Mouse (Mus musculus): ENCODE measurements around the gene Unc119b. TPM values are rescaled to one million over a fixed set of nuclear protein-coding genes. Genes with fewer than 3 reads are reported as not detected.
A peak's percentile ranks its signal among the peaks of the same experiment; 100 is the strongest.

Gene Unc119b
- 81.2 and 83.3 TPM in 2 replicates for polyA plus RNA-seq (2014; fragmentation: Nextera tagmentation; extraction: Ambion mirVana)

DNA sequence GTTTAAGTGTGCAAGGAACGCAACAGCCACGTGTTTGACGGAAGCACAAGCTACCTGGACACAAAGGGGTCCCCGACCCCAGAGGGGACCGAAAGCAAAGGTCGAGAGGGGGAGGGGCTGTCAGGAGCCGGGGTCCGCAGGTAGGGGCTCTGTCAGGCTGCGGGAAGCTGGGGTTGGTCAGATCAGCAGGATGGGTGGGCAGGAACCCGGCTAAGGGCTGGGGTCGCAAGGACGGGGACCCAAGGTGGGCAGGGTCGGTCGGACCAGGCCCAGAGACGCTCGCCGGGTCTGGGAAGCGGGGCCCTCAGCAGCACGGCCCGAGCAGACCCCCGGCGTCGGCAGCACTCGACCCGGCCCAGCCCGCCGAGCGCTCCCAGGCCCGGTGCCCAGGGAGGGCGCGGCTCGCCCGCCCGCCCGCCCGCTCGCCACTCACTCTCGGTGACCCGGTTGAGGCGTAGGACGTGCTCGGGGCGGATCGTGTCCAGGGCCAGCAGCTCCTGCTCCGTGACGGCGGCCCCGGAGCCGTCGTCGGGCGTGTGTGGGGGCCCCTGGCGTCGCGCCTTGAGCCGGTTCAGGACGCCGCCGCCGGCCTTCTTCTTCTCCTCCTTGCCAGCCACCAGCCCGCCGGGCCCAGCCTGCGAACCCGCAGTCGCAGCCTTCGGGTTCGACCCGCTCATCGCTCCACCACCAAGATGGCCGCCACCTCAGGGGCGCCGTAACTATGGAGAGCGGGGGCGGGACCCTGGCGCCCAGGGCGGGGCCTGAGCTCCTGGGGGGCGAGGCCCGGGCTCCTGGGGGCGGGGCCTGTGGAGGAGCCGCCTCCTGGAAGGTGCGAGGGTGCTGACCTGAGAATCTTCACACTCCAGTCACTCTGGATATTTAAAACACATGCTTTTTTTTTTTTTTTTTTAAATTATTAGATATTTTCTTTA lies at the start of gene Unc119b:
Unc119b (minus strand) TSS at position 742 of the 932 bp plus-strand sequence.
- H3K4me3 ChIP-seq (ENCODE audit: low read depth, low read length), result peak within 1 kb of the TSS; percentile 98
- peak within 1 kb of the TSS; percentile 87 for H3K4me2 ChIP-seq (ENCODE audit: low read depth, low read length, severe bottlenecking)
- ATAC-seq (replicated peaks; ENCODE audit: low FRiP score) (peak; percentile 93), DNase-seq (ENCODE audit: low spot score) (peak; percentile 95)
- under 1% methylated on average over 57 of the region's 81 CpGs for WGBS
- H3K36me3 ChIP-seq (ENCODE audit: control insufficient read depth, insufficient read depth, low read length), result no peaks in the 10 kb centered on the region
- no peak within 1 kb of the TSS; the same call in 1 of the 2 replicates for H3K27ac ChIP-seq (ENCODE audit: low read depth, low read length)
- peaks cover 5% of the 10 kb centered on the region; the same call in 1 of the 2 replicates for H3K4me1 ChIP-seq (replicated peaks; ENCODE audit: control insufficient read depth, insufficient read depth, low read length)
- no peaks in the 10 kb centered on the region for H3K27me3 ChIP-seq (ENCODE audit: control insufficient read depth, insufficient read depth, low read length)
- H3K9me3 ChIP-seq (ENCODE audit: control insufficient read depth, low read length), result no peaks in the 10 kb centered on the region
- peak within 1 kb of the TSS; percentile 88 for H3K9ac ChIP-seq (ENCODE audit: low read length)

- Histone ChIP-seq H3K4me1 (replicated peaks; ENCODE audit: control insufficient read depth, insufficient read depth, low read length) (peaks cover 6% of the 10 kb centered on the region; the same call in 1 of the 2 replicates), H3K27me3 (ENCODE audit: control insufficient read depth, insufficient read depth, low read length) (0 out of 2 replicates have a peak, but pooled peaks cover 3% of the 10 kb centered on the region), H3K27ac (ENCODE audit: low read depth, low read length) (no peak overlapping the region), H3K9ac (ENCODE audit: low read length) (no peak overlapping the region; the same call in 1 of the 2 replicates), H3K4me2 (ENCODE audit: low read depth, low read length, severe bottlenecking) (no peak overlapping the region), H3K4me3 (ENCODE audit: low read depth, low read length) (no peak overlapping the region), H3K9me3 (ENCODE audit: control insufficient read depth, low read length) (no peaks in the 10 kb centered on the region), H3K36me3 (ENCODE audit: control insufficient read depth, insufficient read depth, low read length) (no peaks in the 10 kb centered on the region)
- DNase-seq (ENCODE audit: low spot score) (no peak), ATAC-seq (replicated peaks; ENCODE audit: low FRiP score) (no peak)
- 83% methylated on average over 10 of the region's 10 CpGs for WGBS
These were observed 48.7 kb upstream of the Unc119b start for GRCm38 (mm10) chr5:115183482-115183881.

DNA sequence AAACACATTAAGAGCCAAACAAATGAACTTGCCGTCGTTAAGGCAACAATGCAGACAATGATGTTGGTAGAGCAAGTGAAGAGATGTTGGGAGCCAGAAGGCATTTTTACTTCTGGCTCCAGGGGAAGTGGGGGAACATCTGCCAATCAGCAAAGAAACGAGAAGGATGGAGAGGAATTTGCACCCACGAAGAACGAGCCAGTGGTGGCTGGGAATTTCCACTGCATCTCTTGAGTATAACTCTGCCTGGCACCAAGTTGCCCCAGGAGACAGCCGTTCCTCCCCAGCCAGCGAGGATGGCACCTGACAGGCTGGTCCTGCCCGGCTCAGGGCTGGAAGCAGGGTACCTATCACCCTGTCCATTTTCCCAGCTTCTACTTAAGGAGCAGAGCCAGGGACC lies 48.1 kb upstream of the Unc119b start:
- DNase-seq (ENCODE audit: low spot score) (no peak), ATAC-seq (replicated peaks; ENCODE audit: low FRiP score) (no peak)
- H3K4me3 ChIP-seq (ENCODE audit: low read depth, low read length), result no peak overlapping the region
- H3K36me3 ChIP-seq (ENCODE audit: control insufficient read depth, insufficient read depth, low read length), result no peaks in the 10 kb centered on the region
- H3K27ac ChIP-seq (ENCODE audit: low read depth, low read length), result no peak overlapping the region
- no peak overlapping the region for H3K4me2 ChIP-seq (ENCODE audit: low read depth, low read length, severe bottlenecking)
- peaks cover 6% of the 10 kb centered on the region; the same call in 1 of the 2 replicates for H3K4me1 ChIP-seq (replicated peaks; ENCODE audit: control insufficient read depth, insufficient read depth, low read length)
- peak overlapping the region; percentile 6; the same call in 1 of the 2 replicates for H3K9ac ChIP-seq (ENCODE audit: low read length)
- WGBS, result 75% methylated on average over 8 of the region's 8 CpGs
- H3K27me3 ChIP-seq (ENCODE audit: control insufficient read depth, insufficient read depth, low read length), result 0 out of 2 replicates have a peak, but pooled peaks cover 3% of the 10 kb centered on the region
- H3K9me3 ChIP-seq (ENCODE audit: control insufficient read depth, low read length), result no peaks in the 10 kb centered on the region

- H3K9me3 ChIP-seq (ENCODE audit: control insufficient read depth, low read length), result no peaks in the 10 kb centered on the region
- no peaks in the 10 kb centered on the region for H3K4me1 ChIP-seq (replicated peaks; ENCODE audit: control insufficient read depth, insufficient read depth, low read length)
- no peak for ATAC-seq (replicated peaks; ENCODE audit: low FRiP score)
- no peak overlapping the region for H3K9ac ChIP-seq (ENCODE audit: low read length)
- no peaks in the 10 kb centered on the region for H3K36me3 ChIP-seq (ENCODE audit: control insufficient read depth, insufficient read depth, low read length)
- 83% methylated on average over 13 of the region's 13 CpGs for WGBS
- no peak for DNase-seq (ENCODE audit: low spot score)
- H3K27ac ChIP-seq (ENCODE audit: low read depth, low read length), result no peak overlapping the region
- no peak overlapping the region for H3K4me3 ChIP-seq (ENCODE audit: low read depth, low read length)
- H3K4me2 ChIP-seq (ENCODE audit: low read depth, low read length, severe bottlenecking), result no peak overlapping the region
- 0 out of 2 replicates have a peak, but pooled peaks cover 3% of the 10 kb centered on the region for H3K27me3 ChIP-seq (ENCODE audit: control insufficient read depth, insufficient read depth, low read length)
These were observed 46.6 kb upstream of the Unc119b start for GRCm38 (mm10) chr5:115181248-115181940.

DNA sequence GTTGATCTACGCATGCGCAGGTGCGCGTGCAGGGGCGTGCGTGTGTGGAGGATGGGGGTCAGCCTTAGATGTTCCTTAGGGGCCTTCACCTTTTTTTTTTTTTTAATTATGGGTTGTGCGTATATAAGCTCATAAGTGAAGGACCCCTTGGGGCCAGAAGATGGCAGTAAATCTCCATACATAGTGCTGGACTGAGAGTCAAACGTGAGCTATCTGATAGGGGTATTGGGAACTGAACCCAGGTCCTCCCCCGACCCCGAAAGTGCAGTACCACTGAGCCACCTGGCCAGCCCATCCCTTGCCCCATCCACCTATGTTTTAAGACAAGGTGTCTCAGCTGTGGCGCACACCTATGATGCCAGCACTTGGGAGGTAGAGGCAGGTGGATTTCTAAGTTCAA lies 44.8 kb upstream of the Unc119b start:
- 92% methylated on average over 11 of the region's 11 CpGs for WGBS

GRCm38 (mm10) chr5:115177866-115178265 lies 43.1 kb upstream of the Unc119b start:
- DNase-seq (ENCODE audit: low spot score) (no peak), ATAC-seq (replicated peaks; ENCODE audit: low FRiP score) (no peak)
- 87% methylated on average over 6 of the region's 6 CpGs for WGBS
- H3K4me2 ChIP-seq (ENCODE audit: low read depth, low read length, severe bottlenecking), result no peak overlapping the region
- H3K27ac ChIP-seq (ENCODE audit: low read depth, low read length), result no peak overlapping the region
- no peak overlapping the region for H3K4me3 ChIP-seq (ENCODE audit: low read depth, low read length)
- H3K9ac ChIP-seq (ENCODE audit: low read length), result no peak overlapping the region
- no peaks in the 10 kb centered on the region for H3K9me3 ChIP-seq (ENCODE audit: control insufficient read depth, low read length)
- no peaks in the 10 kb centered on the region for H3K27me3 ChIP-seq (ENCODE audit: control insufficient read depth, insufficient read depth, low read length)
- no peaks in the 10 kb centered on the region for H3K4me1 ChIP-seq (replicated peaks; ENCODE audit: control insufficient read depth, insufficient read depth, low read length)
- no peaks in the 10 kb centered on the region for H3K36me3 ChIP-seq (ENCODE audit: control insufficient read depth, insufficient read depth, low read length)

More for the DNA sequence above, 44.8 kb upstream of the Unc119b start:
- H3K4me3 ChIP-seq (ENCODE audit: low read depth, low read length), result no peak overlapping the region
- H3K9me3 ChIP-seq (ENCODE audit: control insufficient read depth, low read length), result no peaks in the 10 kb centered on the region
- ATAC-seq (replicated peaks; ENCODE audit: low FRiP score) (no peak), DNase-seq (ENCODE audit: low spot score) (no peak)
- no peaks in the 10 kb centered on the region for H3K27me3 ChIP-seq (ENCODE audit: control insufficient read depth, insufficient read depth, low read length)
- H3K4me1 ChIP-seq (replicated peaks; ENCODE audit: control insufficient read depth, insufficient read depth, low read length), result no peaks in the 10 kb centered on the region
- no peak overlapping the region for H3K9ac ChIP-seq (ENCODE audit: low read length)
- H3K4me2 ChIP-seq (ENCODE audit: low read depth, low read length, severe bottlenecking), result no peak overlapping the region
- H3K36me3 ChIP-seq (ENCODE audit: control insufficient read depth, insufficient read depth, low read length), result no peaks in the 10 kb centered on the region
- no peak overlapping the region for H3K27ac ChIP-seq (ENCODE audit: low read depth, low read length)

GRCm38 (mm10) chr5:115174554-115174953 lies 39.8 kb upstream of the Unc119b start:
- Histone ChIP-seq H3K36me3 (ENCODE audit: control insufficient read depth, insufficient read depth, low read length) (no peaks in the 10 kb centered on the region), H3K27me3 (ENCODE audit: control insufficient read depth, insufficient read depth, low read length) (no peaks in the 10 kb centered on the region), H3K4me1 (replicated peaks; ENCODE audit: control insufficient read depth, insufficient read depth, low read length) (no peaks in the 10 kb centered on the region), H3K27ac (ENCODE audit: low read depth, low read length) (no peak overlapping the region), H3K4me2 (ENCODE audit: low read depth, low read length, severe bottlenecking) (no peak overlapping the region), H3K4me3 (ENCODE audit: low read depth, low read length) (no peak overlapping the region), H3K9me3 (ENCODE audit: control insufficient read depth, low read length) (no peaks in the 10 kb centered on the region), H3K9ac (ENCODE audit: low read length) (no peak overlapping the region)
- WGBS, result 71% methylated on average over 1 of the region's 1 CpGs
- DNase-seq (ENCODE audit: low spot score) (no peak), ATAC-seq (replicated peaks; ENCODE audit: low FRiP score) (no peak)

- ATAC-seq (replicated peaks; ENCODE audit: low FRiP score) (no peak), DNase-seq (ENCODE audit: low spot score) (no peak)
- Histone ChIP-seq H3K4me1 (replicated peaks; ENCODE audit: control insufficient read depth, insufficient read depth, low read length) (no peaks in the 10 kb centered on the region), H3K27me3 (ENCODE audit: control insufficient read depth, insufficient read depth, low read length) (no peaks in the 10 kb centered on the region), H3K4me2 (ENCODE audit: low read depth, low read length, severe bottlenecking) (no peak overlapping the region), H3K36me3 (ENCODE audit: control insufficient read depth, insufficient read depth, low read length) (no peaks in the 10 kb centered on the region), H3K9ac (ENCODE audit: low read length) (no peak overlapping the region), H3K27ac (ENCODE audit: low read depth, low read length) (no peak overlapping the region), H3K9me3 (ENCODE audit: control insufficient read depth, low read length) (no peaks in the 10 kb centered on the region), H3K4me3 (ENCODE audit: low read depth, low read length) (no peak overlapping the region)
- WGBS, result 83% methylated on average over 8 of the region's 8 CpGs
These were observed 35.4 kb upstream of the Unc119b start for GRCm38 (mm10) chr5:115170150-115170549.
